ENCODE assay signal across 20 mouse cellular contexts in the genomic region with DNA sequence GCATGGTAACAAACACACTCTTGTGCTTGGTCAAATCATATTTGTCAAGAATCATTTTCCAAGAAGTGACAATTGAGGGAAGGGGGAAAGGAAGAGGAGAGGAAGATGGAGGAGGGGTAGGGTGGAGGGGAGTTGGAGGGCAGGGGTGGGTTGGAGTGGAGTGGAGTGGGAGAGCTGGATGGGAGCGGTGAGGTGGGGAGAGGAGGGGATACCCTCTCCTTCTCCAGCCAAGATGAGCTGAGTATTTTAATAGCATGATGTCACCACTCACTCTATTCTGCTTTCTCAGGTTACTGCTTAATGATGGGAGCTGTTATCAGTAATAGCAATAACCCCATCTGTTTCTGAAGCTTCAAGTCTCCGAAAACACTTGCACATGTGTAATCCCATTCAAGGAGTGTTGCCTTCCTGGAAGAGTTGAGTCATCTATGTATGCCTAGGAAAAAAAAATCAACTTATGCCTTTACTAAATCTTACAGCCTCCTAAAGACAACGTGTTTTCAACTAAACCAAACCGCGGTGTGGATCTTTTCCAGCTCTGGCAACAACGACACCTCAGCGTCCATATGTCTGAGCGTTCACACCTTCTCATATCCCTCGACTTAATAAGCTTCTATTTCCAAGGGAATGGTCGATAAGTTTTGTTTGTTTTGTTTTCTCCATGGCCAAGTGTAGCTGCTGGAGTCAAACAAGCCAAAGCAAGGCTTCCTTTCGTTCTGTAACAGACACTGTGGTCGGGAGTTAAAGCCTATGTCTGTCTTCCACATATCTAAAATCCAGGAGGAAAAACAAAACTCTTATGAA.
A peak's percentile ranks its signal among the peaks of the same experiment; 100 is the strongest.
DNase-seq lines count a peak whose midpoint lies in the region; ATAC-seq lines count a peak whose summit lies in the region.
"Had no signal": no experiment of that assay in that cellular context is flagged by ENCODE, and none has a peak within 500 bp of the region (broad histone marks: within the 10 kb centered on the region; RNA-seq: fewer than 3 reads in every experiment).

No protein-coding gene starts in this region.

- H3K4me1 ChIP-seq in heart, embryonic 14.5 days (ENCODE audit: control insufficient read depth in 2 of 2, insufficient read depth in 2 of 2, low read length in 2 of 2) = peaks cover 3 to 5% of the 10 kb centered on the region in 2 experiments; a peak in 2 of 4 replicates
- H3K4me1 ChIP-seq in limb, embryonic 13.5 days = peaks cover 14% of the 10 kb centered on the region
- peaks cover 8% of the 10 kb centered on the region for H3K4me1 ChIP-seq in limb, embryonic 10.5 days
- H3K4me1 ChIP-seq in embryonic facial prominence, embryonic 12.5 days = peaks cover 8% of the 10 kb centered on the region; the same call in 1 of the 2 replicates
- H3K4me1 ChIP-seq: forebrain, embryonic 12.5 days; hindbrain, embryonic 13.5 days; lung, embryonic 15.5 days; midbrain, embryonic 13.5 days had no signal

- H3K9ac ChIP-seq in heart, embryonic 14.5 days (ENCODE audit: low read length) = no peak overlapping the region
- H3K9ac ChIP-seq in limb, embryonic 13.5 days = no peak overlapping the region
- no peak overlapping the region for H3K9ac ChIP-seq in embryonic facial prominence, embryonic 12.5 days
- H3K9ac ChIP-seq: forebrain, embryonic 12.5 days; hindbrain, embryonic 13.5 days; limb, embryonic 12.5 days; lung, embryonic 15.5 days; midbrain, embryonic 13.5 days had no signal

- no peak overlapping the region for H3K4me3 ChIP-seq in heart, embryonic 14.5 days (ENCODE audit: control insufficient read depth in 1 of 2, insufficient read depth in 1 of 2, low read depth in 1 of 2, low read length in 2 of 2)
- H3K4me3 ChIP-seq in limb, embryonic 13.5 days = no peak overlapping the region
- no peak overlapping the region for H3K4me3 ChIP-seq in limb, embryonic 10.5 days
- H3K4me3 ChIP-seq in embryonic facial prominence, embryonic 12.5 days = no peak overlapping the region
- H3K4me3 ChIP-seq: forebrain, embryonic 12.5 days; hindbrain, embryonic 13.5 days; limb, embryonic 12.5 days; lung, embryonic 15.5 days; midbrain, embryonic 13.5 days had no signal

- peak overlapping the region; percentile 14 to 37; a peak in 2 of 4 replicates for H3K27ac ChIP-seq in heart, embryonic 14.5 days (replicated peaks in 1 of 2; ENCODE audit: control insufficient read depth in 1 of 2, insufficient read depth in 1 of 2, low read depth in 2 of 2, low read length in 2 of 2)
- H3K27ac ChIP-seq in limb, embryonic 13.5 days = peak overlapping the region; percentile 6; the same call in 1 of the 2 replicates
- no peak overlapping the region for H3K27ac ChIP-seq in limb, embryonic 10.5 days
- H3K27ac ChIP-seq in embryonic facial prominence, embryonic 12.5 days = 0 out of 2 replicates have a peak overlapping the region, but pooled peaks have one; percentile 17
- H3K27ac ChIP-seq: forebrain, embryonic 12.5 days; hindbrain, embryonic 13.5 days; lung, embryonic 15.5 days; midbrain, embryonic 13.5 days had no signal

- no peaks in the 10 kb centered on the region for H3K36me3 ChIP-seq in heart, embryonic 14.5 days (ENCODE audit: control insufficient read depth, insufficient read depth, low read length)
- no peaks in the 10 kb centered on the region for H3K36me3 ChIP-seq in limb, embryonic 13.5 days
- H3K36me3 ChIP-seq in limb, embryonic 10.5 days = no peaks in the 10 kb centered on the region
- no peaks in the 10 kb centered on the region for H3K36me3 ChIP-seq in embryonic facial prominence, embryonic 12.5 days
- H3K36me3 ChIP-seq: forebrain, embryonic 12.5 days; hindbrain, embryonic 13.5 days; limb, embryonic 12.5 days; lung, embryonic 15.5 days; midbrain, embryonic 13.5 days had no signal

- H3K4me2 ChIP-seq in heart, embryonic 14.5 days (ENCODE audit: low read length) = no peak overlapping the region
- H3K4me2 ChIP-seq in limb, embryonic 13.5 days (replicated peaks) = no peak overlapping the region
- no peak overlapping the region for H3K4me2 ChIP-seq in embryonic facial prominence, embryonic 12.5 days (replicated peaks)
- H3K4me2 ChIP-seq: forebrain, embryonic 12.5 days; hindbrain, embryonic 13.5 days; limb, embryonic 12.5 days; lung, embryonic 15.5 days; midbrain, embryonic 13.5 days had no signal

- ATAC-seq in heart, embryonic 14.5 days (ENCODE audit: insufficient number of reproducible peaks, insufficient read depth, low FRiP score, low read depth) = no peak
- peak; percentile 84 for ATAC-seq in limb, embryonic 13.5 days (ENCODE audit: low FRiP score, low read depth)
- no peak for ATAC-seq in embryonic facial prominence, embryonic 12.5 days (ENCODE audit: insufficient number of reproducible peaks, insufficient read depth, low FRiP score, low TSS enrichment)
- ATAC-seq: midbrain, embryonic 13.5 days had no signal

- H3K9me3 ChIP-seq in heart, embryonic 14.5 days (ENCODE audit: control insufficient read depth, low read length) = no peaks in the 10 kb centered on the region
- H3K9me3 ChIP-seq in limb, embryonic 13.5 days = no peaks in the 10 kb centered on the region
- H3K9me3 ChIP-seq in limb, embryonic 10.5 days (replicated peaks) = no peaks in the 10 kb centered on the region
- no peaks in the 10 kb centered on the region for H3K9me3 ChIP-seq in embryonic facial prominence, embryonic 12.5 days
- H3K9me3 ChIP-seq: hindbrain, embryonic 13.5 days; limb, embryonic 12.5 days; lung, embryonic 15.5 days; midbrain, embryonic 13.5 days had no signal

- 52% methylated on average over 12 of the region's 12 CpGs for WGBS in heart, embryonic 14.5 days
- WGBS in limb, embryonic 13.5 days = 50% methylated on average over 12 of the region's 12 CpGs
- 86% methylated on average over 12 of the region's 12 CpGs for WGBS in limb, embryonic 10.5 days
- WGBS in embryonic facial prominence, embryonic 12.5 days = 66% methylated on average over 12 of the region's 12 CpGs

- DNase-seq in heart, adult 9 months (ENCODE audit: low spot score in 2 of 2) = no peak
- no peak for DNase-seq in limb, embryonic 10.5 days (ENCODE audit: low spot score)
- DNase-seq in fibroblast of lung, adult 2 months (ENCODE audit: low read depth) = peak; percentile 21
- DNase-seq in B cell, adult 2 months = no peak
- DNase-seq: adrenal gland, adult 2 months; cerebellum, adult 11 months; cerebellum, postnatal 36 days; gastrocnemius, postnatal 36 days; kidney, postnatal 25 days; layer of hippocampus, adult 9-11 months; right cerebral cortex, postnatal 25 days; thymus, postnatal 25 days had no signal

- H3K27me3 ChIP-seq in heart, embryonic 14.5 days (ENCODE audit: control insufficient read depth, insufficient read depth, low read length) = no peaks in the 10 kb centered on the region
- no peaks in the 10 kb centered on the region for H3K27me3 ChIP-seq in limb, embryonic 13.5 days
- 0 out of 2 replicates have a peak, but pooled peaks cover 7% of the 10 kb centered on the region for H3K27me3 ChIP-seq in limb, embryonic 10.5 days (ENCODE audit: low read depth, poor library complexity, severe bottlenecking)
- no peaks in the 10 kb centered on the region for H3K27me3 ChIP-seq in embryonic facial prominence, embryonic 12.5 days
- H3K27me3 ChIP-seq: hindbrain, embryonic 13.5 days; limb, embryonic 12.5 days; midbrain, embryonic 13.5 days had no signal
